Mouse (Mus musculus) liver, adult 10 weeks (tissue): Measurements from ENCODE around the gene Hps1. TPM values are rescaled to one million over a fixed set of nuclear protein-coding genes. Genes with fewer than 3 reads are reported as not detected.

Source experiments
- polyA plus RNA-seq: library from polyadenylated mRNA; stranded (reverse); fragments of 350-450 nt; fragmentation: Illumina TruSeq; extraction: RNeasy Lipid Tissue Mini Kit (QIAGEN cat#74804); gene quantifications from one replicate; pipeline ENCODE4 v1.2.3, GENCODE M21; 2014; ENCODE audit warnings: low read depth, low replicate concordance

Hps1 gene
- polyA plus RNA-seq = 0.29 TPM

DNA sequence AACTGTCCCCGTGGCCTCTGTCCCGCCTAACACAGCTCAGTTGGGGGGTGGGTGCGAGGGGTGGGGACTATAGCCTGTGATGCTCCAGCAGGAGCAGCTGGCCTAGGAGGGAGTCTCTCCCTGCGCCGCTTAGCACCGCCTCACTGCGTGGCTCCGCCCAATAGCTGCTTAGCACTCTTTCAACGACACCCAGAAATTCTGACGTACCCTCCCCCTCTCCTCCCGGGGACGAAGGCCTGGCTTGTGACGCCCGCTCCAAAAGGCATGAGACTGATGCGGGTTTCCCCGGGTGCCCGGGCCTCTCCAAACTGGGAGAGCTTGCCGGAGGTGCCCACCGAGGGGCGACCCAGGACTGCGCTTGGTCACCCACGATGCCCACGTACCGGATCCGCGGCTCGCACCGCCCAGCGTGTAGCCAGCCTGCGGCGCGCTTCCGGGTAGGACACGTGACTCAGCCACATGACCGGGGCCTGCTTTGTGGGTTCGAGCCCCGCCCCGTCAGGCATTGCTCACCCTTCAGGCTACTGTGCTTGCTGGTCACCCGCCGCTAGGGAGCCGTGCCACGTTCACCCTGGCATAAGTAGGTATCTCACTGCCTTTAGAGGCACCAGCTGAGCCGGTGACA lies at the start of gene Hps1:
Hps1 (minus strand) TSS at position 448 of the 625 bp plus-strand sequence.

GRCm38 (mm10) chr19:42752363-42752931 lies 27.3 kb downstream of the Hps1 start, which contains the start of gene Pyroxd2:
Gene Pyroxd2 (minus strand): TSS chr19:42752775.

Other genes with a start within 250 kb of the Hps1 start
- gene Loxl4, start 167.2 kb downstream of the Hps1 start, polyA plus RNA-seq = 0.85 TPM
- gene Pyroxd2, start 27.2 kb downstream of the Hps1 start, polyA plus RNA-seq = 3.3 TPM